Mouse (Mus musculus): Measurements from ENCODE around the gene Gm10644. TPM values are rescaled to one million over a fixed set of nuclear protein-coding genes. Genes with fewer than 3 reads are reported as not detected.

Gene Gm10644
- polyA plus RNA-seq, 1 experiment from 2014 or later, result 1.1 TPM

DNA sequence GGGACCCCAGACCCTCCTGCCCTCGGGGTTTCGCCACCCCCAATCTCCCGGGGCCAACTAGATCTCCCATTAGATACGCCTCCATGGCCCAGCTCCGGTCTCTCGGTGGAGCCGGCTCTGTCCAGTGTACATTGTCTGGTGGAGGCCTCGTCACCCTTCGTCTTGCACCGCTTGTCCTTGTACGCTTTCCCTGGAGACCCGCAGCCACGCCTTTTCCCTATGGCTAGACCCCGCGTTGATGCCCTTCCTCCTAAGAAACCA, 883 bp upstream of the Gm10644 start:
- no peak for ATAC-seq (ENCODE audit: low read depth)
- peak overlapping the region; percentile 84 for H3K4me2 ChIP-seq (ENCODE audit: low read depth, low read length)
- H3K27me3 ChIP-seq (ENCODE audit: control insufficient read depth, insufficient read depth, low read length), result no peaks in the 10 kb centered on the region
- peak overlapping the region; percentile 49 for H3K4me3 ChIP-seq (ENCODE audit: low read depth, low read length)
- WGBS, result 3% methylated on average over 15 of the region's 15 CpGs
- peaks cover 8% of the 10 kb centered on the region; the same call in 1 of the 2 replicates for H3K4me1 ChIP-seq (ENCODE audit: control insufficient read depth, insufficient read depth, low read length)
- H3K36me3 ChIP-seq (ENCODE audit: control insufficient read depth, insufficient read depth, low read length), result no peaks in the 10 kb centered on the region
- H3K27ac ChIP-seq (ENCODE audit: low read depth, low read length), result no peak overlapping the region
- H3K9me3 ChIP-seq (ENCODE audit: control insufficient read depth, low read length), result no peaks in the 10 kb centered on the region
- 0 out of 2 replicates have a peak overlapping the region, but pooled peaks have one; percentile 11 for H3K9ac ChIP-seq (replicated peaks; ENCODE audit: low read depth, low read length)

GRCm38 (mm10) chr8:83954749-83955105, 278 bp downstream of the Gm10644 start:
- H3K9ac ChIP-seq (replicated peaks; ENCODE audit: low read depth, low read length), result peak overlapping the region; percentile 3
- H3K4me3 ChIP-seq (ENCODE audit: low read depth, low read length), result peak overlapping the region; percentile 49
- peak overlapping the region; percentile 28; the same call in 1 of the 2 replicates for H3K27ac ChIP-seq (ENCODE audit: low read depth, low read length)
- H3K9me3 ChIP-seq (ENCODE audit: control insufficient read depth, low read length), result no peaks in the 10 kb centered on the region
- ATAC-seq (ENCODE audit: low read depth), result no peak
- H3K36me3 ChIP-seq (ENCODE audit: control insufficient read depth, insufficient read depth, low read length), result no peaks in the 10 kb centered on the region
- H3K27me3 ChIP-seq (ENCODE audit: control insufficient read depth, insufficient read depth, low read length), result no peaks in the 10 kb centered on the region
- 1% methylated on average over 14 of the region's 14 CpGs for WGBS
- peaks cover 8% of the 10 kb centered on the region; the same call in 1 of the 2 replicates for H3K4me1 ChIP-seq (ENCODE audit: control insufficient read depth, insufficient read depth, low read length)
- H3K4me2 ChIP-seq (ENCODE audit: low read depth, low read length), result peak overlapping the region; percentile 46

DNA sequence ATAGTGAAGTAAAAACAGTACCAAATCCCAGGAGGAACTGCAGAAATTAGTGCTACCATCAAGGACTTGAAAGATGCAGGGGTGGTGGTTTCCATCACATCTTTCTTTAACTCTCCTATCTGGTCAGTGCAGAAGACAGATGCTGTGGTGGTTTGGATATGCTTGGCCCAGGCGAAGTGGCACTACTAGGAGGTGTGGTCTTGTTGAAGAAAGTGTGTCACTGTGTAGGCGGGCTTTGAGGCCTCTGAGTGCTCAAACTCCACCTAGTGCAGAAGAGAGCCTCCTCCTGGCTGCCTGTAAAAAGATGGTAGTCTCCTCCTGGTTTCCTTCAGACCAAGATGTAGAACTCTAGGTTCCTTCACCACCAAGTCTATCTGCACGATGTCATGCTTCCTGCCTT, 9.5 kb downstream of the Gm10644 start:
- Histone ChIP-seq H3K4me1 (ENCODE audit: control insufficient read depth, insufficient read depth, low read length) (no peaks in the 10 kb centered on the region), H3K27ac (ENCODE audit: low read depth, low read length) (no peak overlapping the region), H3K9ac (replicated peaks; ENCODE audit: low read depth, low read length) (no peak overlapping the region), H3K4me3 (ENCODE audit: low read depth, low read length) (no peak overlapping the region), H3K4me2 (ENCODE audit: low read depth, low read length) (no peak overlapping the region), H3K27me3 (ENCODE audit: control insufficient read depth, insufficient read depth, low read length) (no peaks in the 10 kb centered on the region), H3K9me3 (ENCODE audit: control insufficient read depth, low read length) (no peaks in the 10 kb centered on the region), H3K36me3 (ENCODE audit: control insufficient read depth, insufficient read depth, low read length) (no peaks in the 10 kb centered on the region)
- WGBS, result 69% methylated on average over 3 of the region's 3 CpGs
- ATAC-seq (ENCODE audit: low read depth), result no peak

DNA sequence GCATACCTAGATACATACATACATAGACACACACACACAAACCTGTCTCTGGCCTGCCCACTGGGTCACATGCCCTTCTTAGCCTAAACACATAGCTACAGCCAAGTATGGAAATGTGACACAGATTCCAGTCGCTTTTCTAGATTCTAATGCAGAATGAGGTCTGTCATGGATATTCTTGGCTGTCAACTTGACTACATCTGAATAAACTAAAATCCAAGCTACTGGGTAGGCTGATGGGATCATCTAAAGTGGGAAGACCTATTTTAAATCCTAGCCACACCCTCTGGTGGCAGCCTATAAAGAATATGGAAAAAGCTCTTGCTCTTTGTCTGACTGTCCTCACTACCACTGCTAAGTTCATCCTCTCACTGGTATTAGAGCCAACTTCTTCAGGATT, 12.6 kb downstream of the Gm10644 start:
- Histone ChIP-seq H3K27ac (ENCODE audit: low read depth, low read length) (no peak overlapping the region), H3K9ac (replicated peaks; ENCODE audit: low read depth, low read length) (no peak overlapping the region), H3K27me3 (ENCODE audit: control insufficient read depth, insufficient read depth, low read length) (no peaks in the 10 kb centered on the region), H3K4me2 (ENCODE audit: low read depth, low read length) (no peak overlapping the region), H3K4me1 (ENCODE audit: control insufficient read depth, insufficient read depth, low read length) (no peaks in the 10 kb centered on the region), H3K4me3 (ENCODE audit: low read depth, low read length) (no peak overlapping the region), H3K9me3 (ENCODE audit: control insufficient read depth, low read length) (no peaks in the 10 kb centered on the region), H3K36me3 (ENCODE audit: control insufficient read depth, insufficient read depth, low read length) (peaks cover 19% of the 10 kb centered on the region)
- no peak for ATAC-seq (ENCODE audit: low read depth)
- 92% methylated on average over 1 of the region's 1 CpGs for WGBS

DNA sequence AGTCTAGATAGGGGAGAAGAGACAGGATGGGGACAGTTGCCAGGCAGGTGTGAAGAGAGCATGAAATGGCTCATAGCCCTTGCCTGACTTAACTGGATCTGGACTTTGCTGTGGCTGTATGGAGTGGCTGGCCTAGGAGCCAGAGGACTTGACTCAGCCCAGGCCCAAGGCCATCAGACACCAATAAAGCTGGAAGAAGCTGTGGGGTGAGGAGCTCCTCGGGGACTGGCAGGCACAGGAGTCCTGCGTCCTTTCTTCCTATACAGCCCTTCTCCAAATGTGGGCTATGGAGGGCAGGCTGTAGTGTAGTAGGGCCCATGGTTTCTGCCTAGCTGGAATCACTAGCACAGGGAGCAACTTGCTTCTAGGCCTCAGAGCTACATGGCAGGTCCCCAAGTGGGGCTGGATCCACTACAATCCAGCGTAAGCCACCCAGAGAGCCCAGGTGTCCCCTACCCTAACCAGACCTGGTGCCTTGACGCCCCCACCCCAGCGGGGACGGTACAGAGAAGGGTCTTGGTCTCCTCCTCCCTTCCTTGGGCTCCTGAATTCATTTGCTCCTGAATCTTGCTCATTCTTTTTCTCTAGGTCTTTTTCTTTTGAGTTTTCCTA, 13.8 kb downstream of the Gm10644 start:
- H3K36me3 ChIP-seq (ENCODE audit: control insufficient read depth, insufficient read depth, low read length), result peaks cover 28% of the 10 kb centered on the region
- no peaks in the 10 kb centered on the region for H3K27me3 ChIP-seq (ENCODE audit: control insufficient read depth, insufficient read depth, low read length)
- no peak overlapping the region for H3K9ac ChIP-seq (replicated peaks; ENCODE audit: low read depth, low read length)
- no peak for ATAC-seq (ENCODE audit: low read depth)
- H3K9me3 ChIP-seq (ENCODE audit: control insufficient read depth, low read length), result no peaks in the 10 kb centered on the region
- H3K4me1 ChIP-seq (ENCODE audit: control insufficient read depth, insufficient read depth, low read length), result no peaks in the 10 kb centered on the region
- no peak overlapping the region for H3K27ac ChIP-seq (ENCODE audit: low read depth, low read length)
- no peak overlapping the region for H3K4me2 ChIP-seq (ENCODE audit: low read depth, low read length)
- H3K4me3 ChIP-seq (ENCODE audit: low read depth, low read length), result no peak overlapping the region
- WGBS, result 75% methylated on average over 6 of the region's 6 CpGs

DNA sequence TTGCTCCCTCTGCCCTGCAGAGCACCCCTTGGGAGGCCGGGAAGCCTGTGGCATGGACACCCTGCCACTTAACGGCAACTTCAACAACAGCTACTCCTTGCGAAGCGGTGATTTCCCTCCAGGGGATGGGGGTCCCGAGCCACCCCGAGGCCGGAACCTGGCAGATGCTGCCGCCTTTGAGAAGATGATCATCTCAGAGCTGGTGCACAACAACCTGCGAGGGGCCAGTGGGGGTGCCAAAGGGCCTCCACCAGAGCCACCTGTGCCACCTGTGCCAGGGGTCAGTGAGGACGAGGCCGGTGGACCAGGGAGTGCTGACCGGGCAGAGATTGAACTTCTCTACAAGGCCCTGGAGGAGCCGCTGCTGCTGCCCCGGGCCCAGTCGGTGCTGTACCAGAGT, 16.7 kb downstream of the Gm10644 start:
- Histone ChIP-seq H3K4me3 (ENCODE audit: low read depth, low read length) (no peak overlapping the region), H3K9ac (replicated peaks; ENCODE audit: low read depth, low read length) (no peak overlapping the region), H3K4me1 (ENCODE audit: control insufficient read depth, insufficient read depth, low read length) (no peaks in the 10 kb centered on the region), H3K27ac (ENCODE audit: low read depth, low read length) (no peak overlapping the region), H3K4me2 (ENCODE audit: low read depth, low read length) (no peak overlapping the region), H3K36me3 (ENCODE audit: control insufficient read depth, insufficient read depth, low read length) (peaks cover 55% of the 10 kb centered on the region), H3K9me3 (ENCODE audit: control insufficient read depth, low read length) (no peaks in the 10 kb centered on the region), H3K27me3 (ENCODE audit: control insufficient read depth, insufficient read depth, low read length) (no peaks in the 10 kb centered on the region)
- WGBS, result 93% methylated on average over 14 of the region's 15 CpGs
- ATAC-seq (ENCODE audit: low read depth), result no peak

DNA sequence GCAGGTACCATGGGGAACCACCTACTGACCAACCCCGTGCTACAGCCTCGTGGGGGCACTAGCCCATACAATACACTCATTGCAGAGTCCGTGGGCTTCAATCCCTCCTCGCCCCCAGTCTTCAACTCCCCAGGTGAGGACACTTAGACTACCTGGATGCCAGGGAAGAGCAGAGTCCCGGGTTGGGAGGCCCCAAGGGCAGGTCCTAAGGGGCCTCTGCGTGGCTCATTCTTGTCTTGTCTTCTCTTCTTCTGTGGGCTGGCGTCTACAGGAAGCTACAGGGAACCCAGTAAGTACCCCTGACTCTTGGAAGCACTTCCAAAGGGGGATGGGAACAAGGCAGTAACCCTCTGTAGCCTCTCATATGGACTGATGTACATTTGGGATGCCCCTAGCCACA, 17.4 kb downstream of the Gm10644 start:
- Histone ChIP-seq H3K9me3 (ENCODE audit: control insufficient read depth, low read length) (no peaks in the 10 kb centered on the region), H3K4me3 (ENCODE audit: low read depth, low read length) (no peak overlapping the region), H3K36me3 (ENCODE audit: control insufficient read depth, insufficient read depth, low read length) (peaks cover 62% of the 10 kb centered on the region), H3K4me1 (ENCODE audit: control insufficient read depth, insufficient read depth, low read length) (no peaks in the 10 kb centered on the region), H3K27me3 (ENCODE audit: control insufficient read depth, insufficient read depth, low read length) (no peaks in the 10 kb centered on the region), H3K27ac (ENCODE audit: low read depth, low read length) (no peak overlapping the region), H3K4me2 (ENCODE audit: low read depth, low read length) (no peak overlapping the region), H3K9ac (replicated peaks; ENCODE audit: low read depth, low read length) (no peak overlapping the region)
- ATAC-seq (ENCODE audit: low read depth), result no peak
- 92% methylated on average over 7 of the region's 7 CpGs for WGBS

GRCm38 (mm10) chr8:83935435-83935834, 19.6 kb downstream of the Gm10644 start:
- ATAC-seq (ENCODE audit: low read depth), result no peak
- Histone ChIP-seq H3K9ac (replicated peaks; ENCODE audit: low read depth, low read length) (no peak overlapping the region), H3K4me2 (ENCODE audit: low read depth, low read length) (no peak overlapping the region), H3K36me3 (ENCODE audit: control insufficient read depth, insufficient read depth, low read length) (peaks cover 82% of the 10 kb centered on the region), H3K4me1 (ENCODE audit: control insufficient read depth, insufficient read depth, low read length) (no peaks in the 10 kb centered on the region), H3K9me3 (ENCODE audit: control insufficient read depth, low read length) (no peaks in the 10 kb centered on the region), H3K27me3 (ENCODE audit: control insufficient read depth, insufficient read depth, low read length) (no peaks in the 10 kb centered on the region), H3K27ac (ENCODE audit: low read depth, low read length) (no peak overlapping the region), H3K4me3 (ENCODE audit: low read depth, low read length) (no peak overlapping the region)
- WGBS, result 89% methylated on average over 8 of the region's 8 CpGs

DNA sequence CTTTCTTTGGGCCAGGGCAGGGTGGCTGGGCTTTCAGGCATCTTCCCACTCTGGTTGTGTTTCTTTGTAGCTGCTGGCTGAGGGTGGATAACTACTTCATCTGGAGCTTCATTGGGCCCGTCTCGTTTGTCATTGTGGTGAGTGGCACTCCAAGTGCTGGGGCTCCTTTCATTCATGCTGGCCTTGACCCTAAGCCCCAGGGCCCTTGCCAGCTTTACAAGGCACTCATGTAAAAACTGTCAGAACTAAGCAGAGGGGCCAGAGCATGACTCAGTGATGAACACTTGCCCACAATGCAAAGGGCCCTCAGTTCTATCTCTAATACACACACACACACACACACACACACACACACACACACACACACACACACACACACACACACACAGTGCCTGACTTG, 20.0 kb downstream of the Gm10644 start:
- Histone ChIP-seq H3K4me3 (ENCODE audit: low read depth, low read length) (no peak overlapping the region), H3K27me3 (ENCODE audit: control insufficient read depth, insufficient read depth, low read length) (no peaks in the 10 kb centered on the region), H3K36me3 (ENCODE audit: control insufficient read depth, insufficient read depth, low read length) (peaks cover 87% of the 10 kb centered on the region), H3K4me2 (ENCODE audit: low read depth, low read length) (no peak overlapping the region), H3K27ac (ENCODE audit: low read depth, low read length) (no peak overlapping the region), H3K9ac (replicated peaks; ENCODE audit: low read depth, low read length) (no peak overlapping the region), H3K4me1 (ENCODE audit: control insufficient read depth, insufficient read depth, low read length) (no peaks in the 10 kb centered on the region), H3K9me3 (ENCODE audit: control insufficient read depth, low read length) (no peaks in the 10 kb centered on the region)
- WGBS, result 100% methylated on average over 2 of the region's 2 CpGs
- ATAC-seq (ENCODE audit: low read depth), result no peak

Data from neural tube, embryonic 14.5 days (tissue).